Mouse (Mus musculus): ENCODE results near the gene Akr1b3. TPM values are rescaled to one million over a fixed set of nuclear protein-coding genes. Genes with fewer than 3 reads are reported as not detected.

The Akr1b3 gene
- total RNA-seq (2014; rRNA removed) (65.2 and 79.8 TPM in 2 replicates), polyA plus RNA-seq (2015; fragmentation: Nextera tagmentation; extraction: Ambion mirVana) (102 and 105 TPM in 2 replicates)

DNA sequence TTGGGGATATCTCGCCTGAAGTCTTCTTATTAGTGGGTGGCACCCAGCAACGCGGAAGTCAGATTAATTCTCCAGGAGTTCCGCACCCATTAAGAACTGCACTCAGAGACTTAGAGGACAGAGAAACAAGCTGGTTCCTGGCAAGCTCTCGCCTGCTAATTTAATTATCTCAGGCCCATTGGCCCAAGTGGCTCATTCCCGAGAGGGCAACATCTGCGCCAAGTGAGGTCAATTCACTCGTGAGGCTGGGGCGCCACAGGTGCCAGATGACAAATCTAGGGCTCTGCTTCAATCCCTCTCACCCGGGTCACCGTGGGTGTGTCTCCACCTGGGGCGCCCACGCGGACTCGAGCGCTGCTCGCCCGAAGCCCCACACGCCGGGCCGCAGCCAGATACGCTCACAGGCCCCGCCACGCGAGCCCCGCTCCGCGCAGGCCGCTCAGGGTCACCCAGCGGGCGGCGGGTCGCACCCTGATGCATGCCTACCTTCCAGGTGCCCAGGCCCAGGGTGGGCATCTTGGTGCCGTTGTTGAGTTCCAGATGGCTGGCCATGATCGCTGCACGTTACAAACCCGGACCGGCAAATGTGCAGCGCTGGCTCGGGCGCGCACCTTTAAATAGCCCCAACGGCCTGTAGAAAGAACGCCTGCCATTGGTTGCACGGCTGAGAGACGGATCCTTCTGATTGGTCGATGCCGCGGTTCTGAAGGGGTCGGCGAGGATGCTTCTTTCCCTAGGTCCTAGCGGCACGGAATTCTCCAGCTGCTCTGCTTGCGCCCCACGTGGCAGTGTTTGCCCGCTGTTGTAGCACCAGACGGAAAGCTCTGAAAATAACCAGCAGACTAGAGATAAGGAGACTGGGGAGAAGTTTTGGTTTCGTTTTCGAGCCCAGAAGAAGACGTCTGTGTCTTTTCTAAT lies at the start of gene Akr1b3:
Akr1b3 (minus strand) TSS at position 625 of the 918 bp plus-strand sequence.
- Histone ChIP-seq H3K4me2 (ENCODE audit: low read depth, low read length, poor library complexity, severe bottlenecking) (peak within 1 kb of the TSS; percentile 85), H3K27ac (ENCODE audit: low read depth, low read length) (0 out of 2 replicates have a peak within 1 kb of the TSS, but pooled peaks have one; percentile 18), H3K36me3 (ENCODE audit: insufficient read depth, low read length) (no peaks in the 10 kb centered on the region), H3K4me1 (ENCODE audit: insufficient read depth, low read length) (0 out of 2 replicates have a peak, but pooled peaks cover 4% of the 10 kb centered on the region), H3K27me3 (ENCODE audit: insufficient read depth, low read length) (no peaks in the 10 kb centered on the region), H3K9me3 (ENCODE audit: low read length) (no peaks in the 10 kb centered on the region), H3K9ac (replicated peaks; ENCODE audit: low read length, poor library complexity, severe bottlenecking) (peak within 1 kb of the TSS; percentile 72), H3K4me3 (ENCODE audit: low read depth, low read length) (peak within 1 kb of the TSS; percentile 82)
- under 1% methylated on average over 60 of the region's 60 CpGs for WGBS
- TF ChIP-seq CTCF (IDR thresholded peaks at IDR 0.05) = peak; percentile 70
- peak; percentile 99 for ATAC-seq (ENCODE audit: low FRiP score)
- DNase-seq (ENCODE audit: low spot score) = peak; percentile 98

- H3K4me2 ChIP-seq (ENCODE audit: low read depth, low read length, poor library complexity, severe bottlenecking) = no peak overlapping the region
- no peaks in the 10 kb centered on the region for H3K36me3 ChIP-seq (ENCODE audit: insufficient read depth, low read length)
- H3K27me3 ChIP-seq (ENCODE audit: insufficient read depth, low read length) = no peaks in the 10 kb centered on the region
- H3K9me3 ChIP-seq (ENCODE audit: low read length) = no peaks in the 10 kb centered on the region
- H3K27ac ChIP-seq (ENCODE audit: low read depth, low read length) = no peak overlapping the region
- no peak overlapping the region for H3K4me3 ChIP-seq (ENCODE audit: low read depth, low read length)
- ATAC-seq (ENCODE audit: low FRiP score) = no peak
- TF ChIP-seq CTCF (IDR thresholded peaks at IDR 0.05) = no peak; the same call in 1 of the 2 replicates
- DNase-seq (ENCODE audit: low spot score) = no peak
- no peaks in the 10 kb centered on the region for H3K4me1 ChIP-seq (ENCODE audit: insufficient read depth, low read length)
- H3K9ac ChIP-seq (replicated peaks; ENCODE audit: low read length, poor library complexity, severe bottlenecking) = no peak overlapping the region
- WGBS = 86% methylated on average over 12 of the region's 12 CpGs
Measured at GRCm38 (mm10) chr6:34364217-34365136, 47.2 kb upstream of the Akr1b3 start.

- no peak for TF ChIP-seq CTCF (IDR thresholded peaks at IDR 0.05)
- Histone ChIP-seq H3K4me2 (ENCODE audit: low read depth, low read length, poor library complexity, severe bottlenecking) (no peak overlapping the region), H3K4me1 (ENCODE audit: insufficient read depth, low read length) (no peaks in the 10 kb centered on the region), H3K9me3 (ENCODE audit: low read length) (no peaks in the 10 kb centered on the region), H3K36me3 (ENCODE audit: insufficient read depth, low read length) (no peaks in the 10 kb centered on the region), H3K4me3 (ENCODE audit: low read depth, low read length) (no peak overlapping the region), H3K27ac (ENCODE audit: low read depth, low read length) (no peak overlapping the region), H3K9ac (replicated peaks; ENCODE audit: low read length, poor library complexity, severe bottlenecking) (no peak overlapping the region), H3K27me3 (ENCODE audit: insufficient read depth, low read length) (no peaks in the 10 kb centered on the region)
- 90% methylated on average over 9 of the region's 9 CpGs for WGBS
- ATAC-seq (ENCODE audit: low FRiP score) = no peak
- DNase-seq (ENCODE audit: low spot score) = no peak
Measured at GRCm38 (mm10) chr6:34355841-34356240, 38.6 kb upstream of the Akr1b3 start.

DNA sequence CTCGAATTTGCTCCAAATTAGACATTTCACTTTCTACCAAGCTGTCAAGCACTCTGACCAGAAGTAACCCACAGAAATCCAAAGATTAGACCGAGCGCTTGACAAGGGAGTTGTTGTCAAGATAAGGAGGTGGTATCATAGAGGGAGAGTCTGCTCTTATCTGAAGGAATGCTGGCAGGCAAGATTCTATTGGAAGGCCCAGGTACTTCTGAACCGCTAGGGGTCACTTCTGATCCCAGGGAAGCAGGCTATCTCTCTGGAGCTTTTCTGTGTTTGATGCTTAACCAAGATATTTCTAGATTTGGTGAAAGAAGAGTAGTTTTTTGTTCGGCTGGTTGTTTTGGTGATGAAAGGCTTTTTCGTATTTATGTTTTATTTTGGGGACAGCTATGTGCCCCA lies 38.1 kb upstream of the Akr1b3 start:
- no peak for DNase-seq (ENCODE audit: low spot score)
- no peaks in the 10 kb centered on the region for H3K9me3 ChIP-seq (ENCODE audit: low read length)
- no peaks in the 10 kb centered on the region for H3K4me1 ChIP-seq (ENCODE audit: insufficient read depth, low read length)
- TF ChIP-seq CTCF (IDR thresholded peaks at IDR 0.05) = no peak
- H3K9ac ChIP-seq (replicated peaks; ENCODE audit: low read length, poor library complexity, severe bottlenecking) = no peak overlapping the region
- H3K27me3 ChIP-seq (ENCODE audit: insufficient read depth, low read length) = no peaks in the 10 kb centered on the region
- ATAC-seq (ENCODE audit: low FRiP score) = no peak
- H3K4me2 ChIP-seq (ENCODE audit: low read depth, low read length, poor library complexity, severe bottlenecking) = no peak overlapping the region
- H3K36me3 ChIP-seq (ENCODE audit: insufficient read depth, low read length) = no peaks in the 10 kb centered on the region
- no peak overlapping the region for H3K4me3 ChIP-seq (ENCODE audit: low read depth, low read length)
- 83% methylated on average over 6 of the region's 6 CpGs for WGBS
- H3K27ac ChIP-seq (ENCODE audit: low read depth, low read length) = no peak overlapping the region

GRCm38 (mm10) chr6:34354354-34355348 lies 37.4 kb upstream of the Akr1b3 start:
- Histone ChIP-seq H3K4me3 (ENCODE audit: low read depth, low read length) (no peak overlapping the region), H3K4me1 (ENCODE audit: insufficient read depth, low read length) (no peaks in the 10 kb centered on the region), H3K9me3 (ENCODE audit: low read length) (no peaks in the 10 kb centered on the region), H3K9ac (replicated peaks; ENCODE audit: low read length, poor library complexity, severe bottlenecking) (no peak overlapping the region), H3K36me3 (ENCODE audit: insufficient read depth, low read length) (no peaks in the 10 kb centered on the region), H3K4me2 (ENCODE audit: low read depth, low read length, poor library complexity, severe bottlenecking) (no peak overlapping the region), H3K27me3 (ENCODE audit: insufficient read depth, low read length) (no peaks in the 10 kb centered on the region), H3K27ac (ENCODE audit: low read depth, low read length) (no peak overlapping the region)
- 79% methylated on average over 8 of the region's 8 CpGs for WGBS
- ATAC-seq (ENCODE audit: low FRiP score) = no peak
- no peak for TF ChIP-seq CTCF (IDR thresholded peaks at IDR 0.05)
- DNase-seq (ENCODE audit: low spot score) = no peak
